Mouse (Mus musculus) cerebellum, adult 2 months (tissue): ENCODE measurements around the gene Tmem239.

Experiments used
- CTCF ChIP-seq: fragments of 200-500 bp; IDR thresholded peaks from 2 replicates; pipeline ENCODE4 v1.5.1; 2011; ENCODE audit warnings: low read depth, mild to moderate bottlenecking, control low read depth, low read length, moderate library complexity, borderline replicate concordance; ENCODE audit not compliant: insufficient read depth
- POLR2A ChIP-seq: fragments of 200-500 bp; IDR thresholded peaks from 2 replicates; pipeline ENCODE4 v1.6.1; 2011; ENCODE audit warnings: low read length, control low read depth, borderline replicate concordance; ENCODE audit not compliant: insufficient read depth

GRCm38 (mm10) chr2:130395696-130396095 is 10.6 kb upstream of the Tmem239 start:
- TF ChIP-seq POLR2A (no peak), CTCF (no peak)
